Mouse (Mus musculus) brain, embryonic 14.5 days (tissue): ENCODE data around the gene Abl2. TPM values are rescaled to one million over a fixed set of nuclear protein-coding genes. Genes with fewer than 3 reads are reported as not detected.

ENCODE experiments used
- DNase-seq: peaks from one replicate; pipeline ENCODE4 v3.0.0-alpha.2; 2011; ENCODE audit warnings: low read depth
- CTCF ChIP-seq: fragments of 200-500 bp; IDR thresholded peaks from 2 replicates; pipeline ENCODE4 v1.5.1; 2012; ENCODE audit warnings: inconsistent platforms, mild to moderate bottlenecking, moderate library complexity, borderline replicate concordance; ENCODE audit not compliant: insufficient read depth, insufficient read length; ENCODE audit errors: extremely low read depth
- POLR2A ChIP-seq: fragments of 200-500 bp; IDR thresholded peaks from 2 replicates; pipeline ENCODE4 v1.6.1; 2012; ENCODE audit warnings: mild to moderate bottlenecking, inconsistent platforms, borderline replicate concordance; ENCODE audit not compliant: poor library complexity, insufficient read depth, insufficient read length, severe bottlenecking; ENCODE audit errors: extremely low read depth
- polyA plus RNA-seq: library from polyadenylated mRNA; depleted of rRNA; stranded (reverse); fragments of >200 nt; gene quantifications from 2 replicates; pipeline ENCODE4 v1.2.3, GENCODE M21; 2012

The Abl2 gene
- polyA plus RNA-seq, 1 experiment: 22.1 TPM

DNA sequence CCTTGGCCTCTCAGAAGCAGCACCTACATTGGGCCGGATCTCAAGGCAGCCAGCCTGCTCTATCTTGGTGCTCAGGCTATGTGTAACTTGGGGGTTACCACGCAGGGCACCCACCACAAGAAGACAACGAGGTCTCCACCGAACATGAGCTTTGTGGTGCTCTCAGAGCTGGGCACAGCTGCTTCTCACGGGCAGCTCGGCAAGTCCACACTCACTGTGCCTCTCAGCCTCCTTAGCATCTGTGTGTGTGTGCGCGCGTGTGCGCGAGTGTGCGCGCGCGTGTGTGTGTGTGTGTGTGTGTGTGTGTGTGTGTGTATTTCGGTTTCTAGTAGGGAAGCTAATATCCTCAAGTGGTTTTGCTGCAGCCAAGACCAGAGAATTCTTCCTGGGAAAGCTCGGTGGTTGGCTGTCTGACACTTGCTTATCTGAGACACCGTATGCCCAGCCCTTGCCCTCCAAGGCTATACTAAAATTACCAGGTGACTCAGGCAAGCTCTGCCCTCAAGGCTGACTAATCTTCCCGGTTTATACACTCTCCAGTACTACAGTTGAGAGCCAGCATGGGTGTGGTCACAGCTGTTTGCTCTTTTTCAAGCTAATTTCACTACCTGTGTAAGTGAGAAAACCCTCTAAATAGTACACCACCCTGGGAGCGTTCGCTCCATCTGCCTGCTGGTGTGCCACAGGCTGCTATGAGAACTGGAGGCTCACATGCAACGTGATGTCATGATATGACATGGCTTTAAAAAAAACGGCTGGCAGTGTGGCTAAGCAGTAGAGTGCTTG lies 108.7 kb downstream of the Abl2 start:
- no peak for TF ChIP-seq CTCF
- no peak for TF ChIP-seq POLR2A
- no peak for DNase-seq

DNA sequence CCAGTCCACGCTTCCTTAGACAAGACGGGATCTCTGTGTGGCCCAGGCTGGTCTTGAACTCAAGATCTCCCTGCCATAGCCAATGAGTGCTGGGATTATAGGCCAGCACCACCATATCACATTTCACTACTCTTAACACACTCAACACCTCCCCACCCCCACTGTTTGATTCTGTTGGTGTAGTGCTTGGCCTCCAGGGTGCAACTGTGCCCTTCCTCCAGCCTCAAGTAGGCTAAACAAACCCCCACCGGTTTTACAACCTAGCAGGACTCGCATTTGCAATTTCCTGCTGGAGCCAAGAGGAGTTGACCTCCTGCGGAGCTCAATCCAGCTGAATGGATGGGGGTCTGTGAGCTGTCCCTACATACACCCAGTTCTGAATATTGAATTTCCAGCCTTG lies 110.0 kb downstream of the Abl2 start:
- no peak for TF ChIP-seq POLR2A
- no peak for TF ChIP-seq CTCF
- DNase-seq: no peak

DNA sequence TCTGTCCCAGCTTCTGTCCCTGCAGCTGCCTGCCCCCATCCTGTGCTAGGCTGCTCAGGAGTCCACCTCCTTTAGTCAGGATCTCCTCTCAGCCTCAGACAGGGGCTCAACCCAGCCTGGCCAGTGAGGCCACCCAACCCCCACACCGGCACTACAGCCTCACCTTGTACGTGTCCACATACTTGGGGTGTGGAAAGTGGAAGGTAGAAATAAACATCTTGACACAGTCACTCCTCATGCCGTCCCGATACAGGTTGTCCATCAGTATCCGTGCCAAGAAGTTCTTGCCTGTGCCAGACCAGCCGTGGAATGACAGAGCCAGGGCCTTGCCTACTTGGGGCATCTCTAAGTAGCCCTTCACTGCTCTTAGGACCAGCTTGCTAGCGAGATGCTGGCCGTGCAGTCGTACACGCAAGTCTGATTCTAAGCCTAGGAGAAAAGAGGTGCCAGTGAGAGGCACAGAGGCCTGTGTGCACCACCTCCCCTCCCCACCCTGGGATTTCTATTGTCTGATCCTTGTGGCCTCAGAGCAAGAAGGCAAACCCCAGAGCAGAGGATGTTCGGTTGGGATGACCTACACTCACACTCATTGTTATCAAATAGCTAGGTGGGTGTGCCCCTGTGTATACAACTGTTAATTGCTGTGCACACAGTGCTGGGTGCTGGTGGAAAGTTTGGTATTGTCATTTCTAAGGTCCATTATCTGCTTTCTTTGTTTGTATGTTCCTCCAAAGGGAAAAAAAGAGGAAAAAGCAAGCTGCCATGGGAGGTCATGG lies 110.8 kb downstream of the Abl2 start:
- no peak for DNase-seq
- TF ChIP-seq POLR2A (no peak), CTCF (no peak)

DNA sequence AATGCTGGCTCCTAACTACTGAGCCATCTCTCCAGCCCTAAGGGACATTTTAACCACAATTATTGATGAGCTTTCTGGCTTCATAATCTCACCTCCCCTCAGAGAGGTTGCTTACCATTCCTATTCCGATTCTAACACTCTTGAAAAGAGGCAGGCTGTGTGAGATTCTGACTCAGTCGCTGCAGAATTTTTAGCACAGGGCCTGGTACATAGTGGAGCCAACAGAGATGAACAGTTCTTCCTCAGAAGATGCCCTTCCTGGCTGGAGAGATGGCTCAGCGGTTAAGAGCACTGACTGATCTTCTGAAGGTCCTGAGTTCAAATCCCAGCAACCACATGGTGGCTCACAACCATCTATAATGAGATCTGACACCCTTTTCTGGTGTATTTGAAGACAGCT lies 113.3 kb downstream of the Abl2 start:
- DNase-seq: no peak
- TF ChIP-seq CTCF (no peak), POLR2A (no peak)

DNA sequence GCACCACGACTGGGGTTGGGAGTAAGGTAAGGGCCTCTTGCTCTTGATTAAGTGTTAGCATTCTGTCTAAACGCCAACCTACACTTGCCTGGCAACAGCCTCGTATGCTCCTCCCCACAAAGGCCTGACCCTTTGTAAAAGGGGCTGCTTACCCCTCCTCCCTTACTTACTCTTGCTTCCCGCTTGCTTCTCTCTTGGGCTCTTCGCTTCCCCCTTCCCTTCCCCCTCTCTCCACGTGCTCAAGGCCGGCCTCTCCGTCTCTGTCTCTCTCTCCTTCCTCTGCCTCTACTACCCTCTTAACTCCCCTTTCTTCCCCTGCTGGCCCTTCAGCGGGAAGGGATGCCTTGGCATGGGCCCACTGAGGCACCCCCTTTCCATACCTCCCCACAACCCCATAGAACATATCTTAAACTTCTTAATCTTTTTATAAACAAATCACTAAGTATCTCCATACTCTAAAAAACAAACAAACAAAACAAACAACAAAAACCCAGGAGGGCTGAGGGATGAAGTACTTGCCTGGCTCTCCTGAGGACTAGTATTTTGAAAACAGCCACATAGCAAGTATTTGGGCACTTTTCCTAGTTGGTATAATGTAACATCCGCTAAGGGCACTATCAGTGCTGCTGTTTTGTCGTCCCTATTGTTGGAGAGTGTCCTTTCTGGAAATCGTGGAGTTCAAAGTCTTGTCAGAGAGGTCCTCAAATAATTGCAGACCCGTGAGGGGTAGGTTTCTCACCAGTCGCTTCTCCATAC lies 114.3 kb downstream of the Abl2 start:
- DNase-seq: peak; percentile 40
- TF ChIP-seq CTCF (no peak), POLR2A (no peak)

DNA sequence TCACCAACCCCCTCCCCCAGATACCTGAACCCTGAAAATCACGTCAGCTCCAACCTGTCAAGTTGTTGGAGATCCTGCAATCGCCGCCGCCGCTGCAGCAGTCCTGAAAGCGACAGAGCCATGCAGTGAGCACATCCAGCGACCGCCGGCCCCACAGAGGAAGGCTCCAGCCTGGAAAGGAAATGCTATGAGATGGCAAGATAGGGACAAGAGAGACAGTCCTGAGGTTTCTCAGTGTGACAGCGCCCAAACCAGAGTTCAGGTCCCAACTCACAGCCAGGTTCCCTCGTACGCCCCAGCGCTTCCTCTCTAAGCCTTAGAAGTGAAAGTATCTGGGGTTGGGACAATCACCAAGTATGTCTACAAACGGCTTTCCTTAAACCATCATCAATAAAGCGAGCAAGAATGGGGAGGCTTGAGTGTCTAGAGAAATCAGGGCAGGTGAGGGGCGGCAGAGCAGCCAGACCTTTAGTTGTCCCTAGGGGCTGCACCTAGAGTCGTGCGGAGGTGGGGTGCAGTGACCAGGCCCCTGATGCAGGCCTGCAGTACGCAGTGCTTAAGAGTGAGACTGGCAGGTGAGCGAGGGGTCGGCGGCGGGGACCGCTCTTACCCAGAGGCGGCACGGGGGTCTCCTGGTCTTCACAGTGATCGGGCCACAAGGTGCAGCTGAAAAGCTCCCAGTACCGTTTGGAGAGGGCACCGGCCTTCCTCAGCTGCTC lies 115.0 kb downstream of the Abl2 start:
- no peak for TF ChIP-seq POLR2A
- TF ChIP-seq CTCF: no peak
- peak; percentile 46 for DNase-seq

DNA sequence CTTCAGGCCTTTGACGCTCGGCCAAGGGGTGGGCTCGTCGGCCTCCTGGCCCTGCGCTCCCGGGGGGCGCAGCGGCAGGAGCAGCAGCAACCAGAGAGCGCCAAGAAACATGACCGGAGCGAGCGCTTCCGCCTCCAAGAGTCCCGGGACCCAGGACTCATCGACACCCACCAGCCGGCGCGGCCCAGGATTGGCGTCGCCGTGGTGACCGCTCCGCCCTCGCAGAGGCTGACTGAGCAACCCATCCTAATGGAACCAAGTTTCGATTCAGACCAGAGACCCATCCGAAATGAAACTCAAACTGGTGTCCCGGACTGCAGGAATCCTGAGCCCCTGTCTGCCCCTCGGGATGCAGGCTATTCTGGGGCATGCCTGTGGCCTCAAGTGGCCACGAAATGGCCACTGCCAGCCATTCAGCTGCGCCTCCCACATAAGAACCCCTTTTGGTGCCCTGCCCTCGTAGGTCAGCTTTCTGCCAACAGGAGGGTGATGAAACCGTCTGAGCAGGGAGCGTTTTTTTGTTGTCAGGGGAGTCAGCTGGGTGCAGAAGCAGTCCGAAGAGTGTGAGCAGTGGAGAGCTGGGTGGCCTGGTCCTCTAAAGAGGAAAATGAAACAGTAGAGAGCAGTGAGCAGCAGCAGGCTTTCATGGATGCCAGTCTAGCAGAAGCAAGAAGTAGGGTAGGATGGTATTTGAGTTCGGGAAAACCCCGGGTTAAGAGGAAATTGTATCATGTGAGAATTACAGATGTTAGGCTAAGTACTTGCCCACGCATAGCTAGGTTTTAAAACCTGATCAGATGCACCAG lies 115.8 kb downstream of the Abl2 start, which contains the start of gene Tor3a:
Tor3a (minus strand) TSS at position 162 of the 806 bp plus-strand sequence.
- DNase-seq: peak; percentile 76
- TF ChIP-seq CTCF (no peak), POLR2A (no peak)

DNA sequence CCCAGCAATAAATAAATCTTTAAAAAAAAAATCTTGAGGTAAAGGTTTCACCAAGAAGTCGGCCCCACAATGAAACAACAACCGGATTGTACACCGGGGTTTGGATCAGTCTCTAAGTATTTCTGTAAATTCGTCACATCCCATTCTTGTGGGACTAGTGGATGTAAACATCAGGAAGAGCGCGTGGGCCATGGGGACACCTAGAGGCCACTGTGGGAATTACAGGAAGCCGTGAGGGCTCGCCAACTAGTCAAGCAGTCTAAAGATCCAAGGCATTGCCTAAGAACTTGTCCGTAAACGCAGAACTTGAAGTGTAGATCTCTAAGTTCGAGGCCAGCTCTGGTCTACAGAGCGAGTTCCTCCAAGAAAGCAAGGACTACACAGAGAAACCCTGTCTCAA lies 117.6 kb downstream of the Abl2 start:
- DNase-seq: peak; percentile 73
- TF ChIP-seq POLR2A: no peak
- TF ChIP-seq CTCF: peak; percentile 82

DNA sequence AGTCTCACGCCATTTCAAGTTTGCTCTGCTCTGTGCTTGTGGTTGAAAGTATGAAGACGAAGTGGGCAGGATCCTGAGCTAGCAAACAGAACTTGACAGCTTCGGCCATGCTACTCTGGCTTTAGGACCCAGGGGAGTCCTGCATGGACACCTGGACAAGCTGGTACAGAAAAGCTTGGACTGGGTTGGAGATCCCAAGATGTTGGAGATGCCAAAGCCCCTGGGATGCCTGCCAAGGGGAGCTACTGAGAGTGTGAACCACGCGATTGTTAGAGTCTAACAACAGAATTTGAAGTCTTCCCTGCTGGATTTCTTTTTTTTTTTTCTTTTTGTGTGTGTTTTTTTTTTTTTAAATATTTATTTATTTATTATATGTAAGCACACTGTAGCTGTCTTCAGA lies 118.0 kb downstream of the Abl2 start:
- DNase-seq: no peak
- no peak for TF ChIP-seq POLR2A
- no peak for TF ChIP-seq CTCF

DNA sequence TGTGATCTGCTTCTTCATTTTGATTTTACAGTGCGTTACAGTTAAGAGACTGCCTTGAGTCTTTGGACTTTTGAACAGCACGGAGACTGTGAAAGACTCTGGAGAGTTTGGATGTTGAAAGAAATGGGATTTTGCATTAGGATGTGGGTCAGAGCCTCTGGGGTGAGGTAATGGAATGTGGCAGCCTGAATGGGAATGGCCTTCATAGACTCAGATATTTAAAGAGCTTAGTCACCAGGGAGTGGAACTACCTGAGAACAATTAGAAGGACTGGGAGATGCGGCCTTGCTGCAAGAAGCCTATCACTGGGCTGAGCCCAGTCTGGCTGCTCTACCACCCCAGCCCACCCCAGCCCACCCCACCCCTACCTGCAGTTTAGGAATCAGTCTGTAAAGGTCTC lies 118.6 kb downstream of the Abl2 start:
- DNase-seq: no peak

DNA sequence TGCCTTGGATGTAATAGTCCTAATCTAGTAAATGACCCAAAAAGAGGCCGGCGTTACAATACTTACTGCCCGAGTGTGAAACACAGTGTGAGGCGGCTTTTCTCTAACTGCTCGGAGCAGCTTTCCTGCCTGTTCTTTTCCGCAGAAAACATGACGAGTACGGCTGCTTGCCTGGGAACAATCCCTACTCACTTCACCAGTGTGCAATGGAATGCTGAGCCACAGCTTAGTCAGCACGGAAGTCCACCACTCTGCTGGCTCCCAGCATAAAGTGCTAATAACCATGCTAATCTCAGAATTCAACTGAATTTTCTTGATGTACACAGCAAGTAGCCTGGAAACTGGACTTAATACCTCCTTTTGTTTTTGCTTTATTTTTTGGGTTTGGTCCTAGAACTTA lies 121.0 kb downstream of the Abl2 start:
- DNase-seq: no peak
- TF ChIP-seq POLR2A (no peak), CTCF (no peak)

More for the DNA sequence above, 118.6 kb downstream of the Abl2 start:
- no peak for TF ChIP-seq POLR2A
